Mouse (Mus musculus): ENCODE measurements around the gene Zfp706. TPM values are rescaled to one million over a fixed set of nuclear protein-coding genes. Genes with fewer than 3 reads are reported as not detected.

Zfp706 gene
- polyA plus RNA-seq, 1 experiment = 184 TPM

- no peaks in the 10 kb centered on the region for H3K36me3 ChIP-seq (ENCODE audit: control insufficient read depth, insufficient read depth)
- no peaks in the 10 kb centered on the region for H3K79me2 ChIP-seq (ENCODE audit: control insufficient read depth, insufficient read depth)
- TF ChIP-seq CTCF (IDR thresholded peaks at IDR 0.05; ENCODE audit: control insufficient read depth, insufficient read depth, insufficient read length) (no peak), MAX (IDR thresholded peaks at IDR 0.05) (no peak), MYOD1 (IDR thresholded peaks at IDR 0.05; ENCODE audit: control insufficient read depth, insufficient read length, low read depth) (no peak)
- no peak overlapping the region for H3K4me3 ChIP-seq (ENCODE audit: insufficient read depth, poor library complexity, severe bottlenecking)
- no peaks in the 10 kb centered on the region for H3K79me3 ChIP-seq (ENCODE audit: low read depth)
- H3K27me3 ChIP-seq (ENCODE audit: control insufficient read depth, insufficient read depth, insufficient read length) = no peaks in the 10 kb centered on the region
- H3ac ChIP-seq (ENCODE audit: control insufficient read depth, insufficient read length, low read depth) = no peak overlapping the region
Measured at GRCm38 (mm10) chr15:37046131-37046530, 38.6 kb upstream of the Zfp706 start.

GRCm38 (mm10) chr15:37045456-37045855 is 37.9 kb upstream of the Zfp706 start:
- no peak for TF ChIP-seq CEBPB (IDR thresholded peaks at IDR 0.05; ENCODE audit: low read depth)
- no peak for TF ChIP-seq FOSL1 (IDR thresholded peaks at IDR 0.05; ENCODE audit: insufficient read depth, low read length, poor library complexity, severe bottlenecking)
- no peak for TF ChIP-seq MAX (IDR thresholded peaks at IDR 0.05)
- no peak for TF ChIP-seq MYOG (IDR thresholded peaks at IDR 0.05; ENCODE audit: control insufficient read depth, extremely low read depth, insufficient read length)
- TF ChIP-seq MYOD1 (IDR thresholded peaks at IDR 0.05; ENCODE audit: control insufficient read depth, insufficient read length, low read depth) = no peak
- no peak for TF ChIP-seq CTCF (IDR thresholded peaks at IDR 0.05; ENCODE audit: control insufficient read depth, insufficient read depth, insufficient read length)
- TF ChIP-seq USF1 (IDR thresholded peaks at IDR 0.05; ENCODE audit: low read depth) = no peak
- Histone ChIP-seq H3K79me3 (ENCODE audit: low read depth) (no peaks in the 10 kb centered on the region), H3K27me3 (ENCODE audit: control insufficient read depth, insufficient read depth, insufficient read length) (no peaks in the 10 kb centered on the region), H3K36me3 (ENCODE audit: control insufficient read depth, insufficient read depth) (no peaks in the 10 kb centered on the region), H3K79me2 (ENCODE audit: control insufficient read depth, insufficient read depth) (no peaks in the 10 kb centered on the region), H3ac (ENCODE audit: control insufficient read depth, insufficient read length, low read depth) (no peak overlapping the region), H3K4me3 (ENCODE audit: insufficient read depth, poor library complexity, severe bottlenecking) (no peak overlapping the region)

GRCm38 (mm10) chr15:37042559-37042958 is 35.0 kb upstream of the Zfp706 start:
- Histone ChIP-seq H3K79me2 (ENCODE audit: control insufficient read depth, insufficient read depth) (no peaks in the 10 kb centered on the region), H3K4me3 (ENCODE audit: insufficient read depth, poor library complexity, severe bottlenecking) (no peak overlapping the region), H3K79me3 (ENCODE audit: low read depth) (no peaks in the 10 kb centered on the region), H3K27me3 (ENCODE audit: control insufficient read depth, insufficient read depth, insufficient read length) (no peaks in the 10 kb centered on the region), H3K36me3 (ENCODE audit: control insufficient read depth, insufficient read depth) (no peaks in the 10 kb centered on the region), H3ac (ENCODE audit: control insufficient read depth, insufficient read length, low read depth) (no peak overlapping the region)
- TF ChIP-seq MYOD1 (IDR thresholded peaks at IDR 0.05; ENCODE audit: control insufficient read depth, insufficient read length, low read depth) (no peak), MAX (IDR thresholded peaks at IDR 0.05) (no peak), CTCF (IDR thresholded peaks at IDR 0.05; ENCODE audit: control insufficient read depth, insufficient read depth, insufficient read length) (no peak), CEBPB (IDR thresholded peaks at IDR 0.05; ENCODE audit: low read depth) (no peak), FOSL1 (IDR thresholded peaks at IDR 0.05; ENCODE audit: insufficient read depth, low read length, poor library complexity, severe bottlenecking) (no peak), MYOG (IDR thresholded peaks at IDR 0.05; ENCODE audit: control insufficient read depth, extremely low read depth, insufficient read length) (no peak), USF1 (IDR thresholded peaks at IDR 0.05; ENCODE audit: low read depth) (no peak)

- Histone ChIP-seq H3K27me3 (ENCODE audit: control insufficient read depth, insufficient read depth, insufficient read length) (no peaks in the 10 kb centered on the region), H3ac (ENCODE audit: control insufficient read depth, insufficient read length, low read depth) (no peak overlapping the region), H3K36me3 (ENCODE audit: control insufficient read depth, insufficient read depth) (no peaks in the 10 kb centered on the region), H3K79me2 (ENCODE audit: control insufficient read depth, insufficient read depth) (no peaks in the 10 kb centered on the region), H3K4me3 (ENCODE audit: insufficient read depth, poor library complexity, severe bottlenecking) (no peak overlapping the region), H3K79me3 (ENCODE audit: low read depth) (no peaks in the 10 kb centered on the region)
- TF ChIP-seq FOSL1 (IDR thresholded peaks at IDR 0.05; ENCODE audit: insufficient read depth, low read length, poor library complexity, severe bottlenecking) (no peak), CEBPB (IDR thresholded peaks at IDR 0.05; ENCODE audit: low read depth) (no peak), MYOD1 (IDR thresholded peaks at IDR 0.05; ENCODE audit: control insufficient read depth, insufficient read length, low read depth) (no peak), USF1 (IDR thresholded peaks at IDR 0.05; ENCODE audit: low read depth) (no peak), MYOG (IDR thresholded peaks at IDR 0.05; ENCODE audit: control insufficient read depth, extremely low read depth, insufficient read length) (no peak), CTCF (IDR thresholded peaks at IDR 0.05; ENCODE audit: control insufficient read depth, insufficient read depth, insufficient read length) (no peak)
Measured at GRCm38 (mm10) chr15:37041214-37041613, 33.6 kb upstream of the Zfp706 start.

- H3K4me3 ChIP-seq (ENCODE audit: insufficient read depth, poor library complexity, severe bottlenecking) = no peak overlapping the region
- no peak for TF ChIP-seq CTCF (IDR thresholded peaks at IDR 0.05; ENCODE audit: control insufficient read depth, insufficient read depth, insufficient read length)
- no peak for TF ChIP-seq MYOG (IDR thresholded peaks at IDR 0.05; ENCODE audit: control insufficient read depth, extremely low read depth, insufficient read length)
- TF ChIP-seq MAX (IDR thresholded peaks at IDR 0.05) = no peak
- no peak for TF ChIP-seq USF1 (IDR thresholded peaks at IDR 0.05; ENCODE audit: low read depth)
- no peak for TF ChIP-seq MYOD1 (IDR thresholded peaks at IDR 0.05; ENCODE audit: control insufficient read depth, insufficient read length, low read depth)
- no peak for TF ChIP-seq FOSL1 (IDR thresholded peaks at IDR 0.05; ENCODE audit: insufficient read depth, low read length, poor library complexity, severe bottlenecking)
- no peak for TF ChIP-seq CEBPB (IDR thresholded peaks at IDR 0.05; ENCODE audit: low read depth)
- no peaks in the 10 kb centered on the region for H3K79me3 ChIP-seq (ENCODE audit: low read depth)
- H3K36me3 ChIP-seq (ENCODE audit: control insufficient read depth, insufficient read depth) = no peaks in the 10 kb centered on the region
- H3K79me2 ChIP-seq (ENCODE audit: control insufficient read depth, insufficient read depth) = no peaks in the 10 kb centered on the region
- no peak overlapping the region for H3ac ChIP-seq (ENCODE audit: control insufficient read depth, insufficient read length, low read depth)
- no peaks in the 10 kb centered on the region for H3K27me3 ChIP-seq (ENCODE audit: control insufficient read depth, insufficient read depth, insufficient read length)
Measured at GRCm38 (mm10) chr15:37038666-37039065, 31.1 kb upstream of the Zfp706 start.

GRCm38 (mm10) chr15:37037704-37038103 is 30.1 kb upstream of the Zfp706 start:
- Histone ChIP-seq H3K4me3 (ENCODE audit: insufficient read depth, poor library complexity, severe bottlenecking) (no peak overlapping the region), H3K36me3 (ENCODE audit: control insufficient read depth, insufficient read depth) (no peaks in the 10 kb centered on the region), H3K79me2 (ENCODE audit: control insufficient read depth, insufficient read depth) (no peaks in the 10 kb centered on the region), H3K79me3 (ENCODE audit: low read depth) (no peaks in the 10 kb centered on the region), H3K27me3 (ENCODE audit: control insufficient read depth, insufficient read depth, insufficient read length) (no peaks in the 10 kb centered on the region), H3ac (ENCODE audit: control insufficient read depth, insufficient read length, low read depth) (no peak overlapping the region)
- TF ChIP-seq MYOG (IDR thresholded peaks at IDR 0.05; ENCODE audit: control insufficient read depth, extremely low read depth, insufficient read length) (no peak), USF1 (IDR thresholded peaks at IDR 0.05; ENCODE audit: low read depth) (no peak), CEBPB (IDR thresholded peaks at IDR 0.05; ENCODE audit: low read depth) (no peak), FOSL1 (IDR thresholded peaks at IDR 0.05; ENCODE audit: insufficient read depth, low read length, poor library complexity, severe bottlenecking) (no peak), MAX (IDR thresholded peaks at IDR 0.05) (no peak), CTCF (IDR thresholded peaks at IDR 0.05; ENCODE audit: control insufficient read depth, insufficient read depth, insufficient read length) (no peak), MYOD1 (IDR thresholded peaks at IDR 0.05; ENCODE audit: control insufficient read depth, insufficient read length, low read depth) (no peak)

Data from C2C12 (cell line).